Mouse (Mus musculus) kidney, adult 8-10 months (tissue): ENCODE results near the gene Tmem109.
A peak's percentile ranks its signal among the peaks of the same experiment; 100 is the strongest.

ENCODE experiments used
- DNase-seq, 2 experiments: peaks; one replicate each; pipeline ENCODE4 v3.0.0; 2022

Gene Tmem109

DNA sequence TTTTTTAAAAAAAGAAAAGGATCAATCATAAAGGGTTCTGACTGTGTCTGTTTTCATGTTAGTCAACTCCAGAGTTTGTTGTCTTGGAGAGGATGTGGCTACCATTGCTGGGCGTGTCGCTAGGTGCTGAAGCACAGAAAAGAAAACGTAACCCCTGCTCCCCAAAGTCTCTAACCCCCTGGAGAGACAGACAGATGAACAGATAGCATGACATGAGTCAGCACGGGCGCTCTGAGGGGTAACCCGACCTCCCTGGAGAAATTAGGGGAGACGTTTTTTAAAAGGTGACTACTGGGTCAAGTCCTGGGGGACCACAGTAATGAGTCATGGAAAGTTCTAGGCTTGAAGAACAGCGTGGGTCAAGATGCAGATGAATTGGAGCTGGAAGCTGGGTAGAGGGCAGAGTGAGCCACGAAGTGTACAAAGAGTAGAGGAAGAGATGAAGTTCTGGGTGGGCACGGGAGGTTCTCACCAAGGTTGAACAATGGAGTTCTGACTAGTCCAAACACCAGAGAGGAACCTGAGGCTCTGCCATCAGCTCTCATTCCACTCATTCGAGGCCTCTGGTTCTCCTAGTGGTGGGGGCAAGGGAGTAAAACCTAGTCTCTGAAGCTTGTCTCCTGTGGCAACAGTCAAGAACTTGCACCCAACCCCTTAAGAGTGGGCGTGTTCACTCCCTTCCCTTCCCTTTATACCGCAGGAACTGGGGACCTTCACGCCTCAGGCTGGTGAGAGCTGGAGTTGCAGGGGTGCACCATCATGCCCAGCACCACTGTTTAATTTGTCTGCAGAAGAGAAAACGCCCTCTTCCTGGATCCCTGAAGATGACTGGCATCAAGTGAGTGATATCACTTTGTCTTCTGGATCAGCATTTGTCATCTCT lies 42.5 kb downstream of the Tmem109 start, which contains the start of gene Slc15a3:
Gene Slc15a3 (plus strand): TSS at position 718 of the 883 bp plus-strand sequence.
- no peak for DNase-seq

DNA sequence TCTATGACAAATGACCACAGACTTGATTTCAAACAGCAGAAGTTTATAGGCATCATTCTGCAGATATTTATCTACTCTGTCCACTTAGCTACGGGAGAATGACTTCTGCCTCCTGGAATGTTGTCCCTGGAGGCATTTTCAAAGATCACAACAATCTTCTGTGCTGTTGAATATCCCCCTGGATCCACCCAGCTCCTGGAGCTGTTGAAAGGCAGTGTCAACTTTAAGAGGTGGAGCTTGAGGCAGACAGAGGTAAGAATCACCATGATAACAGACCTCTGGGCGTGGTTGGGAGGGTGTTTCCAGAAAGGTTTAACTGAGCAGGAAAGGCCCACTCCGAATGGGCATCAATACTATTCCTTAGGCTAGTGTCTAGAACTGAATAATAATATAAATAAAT lies 46.1 kb downstream of the Tmem109 start:
- DNase-seq, result no peak

DNA sequence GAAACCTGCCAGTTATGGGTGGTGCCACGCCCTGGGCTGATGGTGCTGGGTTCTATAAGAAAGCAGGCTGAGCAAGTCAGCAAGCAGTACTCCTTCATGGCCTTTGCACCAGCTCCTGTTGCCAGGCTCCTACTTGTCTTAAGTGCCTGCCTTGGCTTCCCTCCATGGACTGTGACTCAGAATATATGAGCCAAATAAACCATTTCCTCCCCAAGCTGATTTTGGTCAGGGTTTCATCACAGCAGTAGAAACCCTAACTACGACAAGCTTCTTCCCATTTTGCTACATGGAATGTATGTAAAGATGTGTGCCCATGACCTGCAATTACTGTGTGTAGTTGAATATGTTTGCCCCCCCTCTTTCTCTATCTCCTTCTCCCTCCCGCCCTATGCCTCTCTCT lies 48.2 kb downstream of the Tmem109 start:
- DNase-seq, result no peak

DNA sequence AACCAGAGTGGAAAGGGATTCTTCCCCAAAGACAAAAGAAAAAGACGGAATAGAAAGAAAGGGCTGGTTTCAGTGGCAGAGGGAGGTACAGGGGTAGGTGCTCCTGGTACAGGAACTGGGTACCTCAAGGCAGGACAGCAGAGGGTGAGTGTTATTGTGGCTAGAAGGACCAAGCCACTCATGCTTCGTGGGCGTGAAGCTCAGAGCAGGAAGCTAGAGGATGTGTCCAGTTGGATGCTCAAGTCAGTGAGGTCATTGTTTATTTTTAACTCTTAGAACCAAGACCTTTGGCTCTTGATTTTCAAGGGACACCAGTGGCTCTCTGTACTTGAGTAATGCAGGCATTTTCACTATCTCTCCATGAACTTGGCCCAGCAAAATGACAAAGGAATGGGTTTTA lies 49.8 kb downstream of the Tmem109 start:
- DNase-seq, result no peak

DNA sequence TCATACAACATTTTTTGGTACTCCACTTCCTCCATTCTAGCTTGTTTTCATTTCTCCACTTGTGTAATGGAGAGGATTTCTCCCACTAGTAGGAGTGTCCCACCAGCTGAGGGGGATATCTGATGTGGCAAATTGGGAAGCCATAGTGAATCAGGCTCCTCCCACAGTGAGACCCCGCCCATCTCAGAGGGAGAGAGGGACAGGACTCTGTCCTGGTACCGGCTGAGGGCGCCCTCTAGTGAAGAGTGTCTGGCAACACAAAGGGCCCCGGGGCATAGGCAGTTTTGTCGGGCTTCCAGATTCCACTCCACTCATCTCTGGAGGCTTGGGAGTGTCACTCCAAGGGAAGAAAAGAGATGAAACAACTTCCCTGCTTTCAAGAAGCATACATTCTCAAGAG lies 50.4 kb downstream of the Tmem109 start:
- peak; percentile 36 to 68 for DNase-seq

GRCm38 (mm10) chr19:10829436-10830175 lies 52.2 kb downstream of the Tmem109 start, which contains the start of gene Cd6:
Gene Cd6 (minus strand): TSS chr19:10830058.
- DNase-seq, result no peak

- DNase-seq, result no peak
Measured at GRCm38 (mm10) chr19:10828321-10828720, 53.5 kb downstream of the Tmem109 start.

DNA sequence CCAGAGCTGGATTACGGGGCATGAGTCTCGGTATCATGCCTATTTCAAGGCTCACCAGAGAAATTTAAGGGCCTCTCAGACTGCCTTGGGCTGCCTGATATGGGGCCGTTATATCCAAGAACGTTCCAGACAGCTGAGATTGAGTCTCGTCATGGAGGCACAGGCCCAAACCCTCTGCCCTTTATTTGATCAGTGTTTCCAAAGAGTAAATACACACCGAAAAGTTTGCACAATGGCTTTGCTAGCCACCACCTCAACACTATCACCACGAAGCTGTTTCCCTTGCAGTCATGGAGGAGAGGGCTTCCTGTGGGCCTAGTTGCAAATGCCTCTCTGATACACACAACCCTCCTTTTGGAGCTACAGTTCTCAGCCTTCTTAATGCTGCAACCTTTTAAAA lies 57.7 kb downstream of the Tmem109 start:
- DNase-seq, result no peak

- no peak for DNase-seq
Measured at GRCm38 (mm10) chr19:10822534-10822933, 59.3 kb downstream of the Tmem109 start.

- DNase-seq, result no peak
Measured at GRCm38 (mm10) chr19:10821319-10821718, 60.5 kb downstream of the Tmem109 start.
